Mouse (Mus musculus): ENCODE measurements at regions not wholly inside any gene's neighbourhood (a gene's known extent, or its start where the extent isn't known, plus 50 kb on each side); places are given as distances from the start of the nearest gene placed in this dataset.

GRCm38 (mm10) chr3:37934236-37934635 is 209.9 kb upstream of the Gm5148 start:
- WGBS: 73% methylated on average over 2 of the region's 2 CpGs
- no peak overlapping the region for H3K9ac ChIP-seq (ENCODE audit: low read length)
- ATAC-seq (ENCODE audit: insufficient number of reproducible peaks, insufficient read depth, low FRiP score, low read depth): no peak
- H3K4me3 ChIP-seq (ENCODE audit: control insufficient read depth in 1 of 2, insufficient read depth in 1 of 2, low read depth in 1 of 2, low read length in 2 of 2): no peak overlapping the region
- H3K4me1 ChIP-seq (ENCODE audit: control insufficient read depth in 2 of 2, insufficient read depth in 2 of 2, low read length in 2 of 2): peaks cover 19 to 43% of the 10 kb centered on the region in 2 experiments
- no peaks in the 10 kb centered on the region for H3K36me3 ChIP-seq (ENCODE audit: control insufficient read depth, insufficient read depth, low read length)
- H3K27ac ChIP-seq (replicated peaks in 1 of 2; ENCODE audit: control insufficient read depth in 1 of 2, insufficient read depth in 1 of 2, low read depth in 2 of 2, low read length in 2 of 2): no peak overlapping the region
- no peaks in the 10 kb centered on the region for H3K9me3 ChIP-seq (ENCODE audit: control insufficient read depth, low read length)
- no peak overlapping the region for H3K4me2 ChIP-seq (ENCODE audit: low read length)
- H3K27me3 ChIP-seq (ENCODE audit: control insufficient read depth, insufficient read depth, low read length): no peaks in the 10 kb centered on the region

- no peak overlapping the region for H3K4me3 ChIP-seq (ENCODE audit: control insufficient read depth in 1 of 2, insufficient read depth in 1 of 2, low read depth in 1 of 2, low read length in 2 of 2)
- H3K9ac ChIP-seq (ENCODE audit: low read length): no peak overlapping the region
- peaks cover 2 to 12% of the 10 kb centered on the region in 2 experiments; a peak in 3 of 4 replicates for H3K4me1 ChIP-seq (ENCODE audit: control insufficient read depth in 2 of 2, insufficient read depth in 2 of 2, low read length in 2 of 2)
- H3K27me3 ChIP-seq (ENCODE audit: control insufficient read depth, insufficient read depth, low read length): no peaks in the 10 kb centered on the region
- 77% methylated on average over 6 of the region's 6 CpGs for WGBS
- H3K36me3 ChIP-seq (ENCODE audit: control insufficient read depth, insufficient read depth, low read length): no peaks in the 10 kb centered on the region
- no peak overlapping the region for H3K27ac ChIP-seq (replicated peaks in 1 of 2; ENCODE audit: control insufficient read depth in 1 of 2, insufficient read depth in 1 of 2, low read depth in 2 of 2, low read length in 2 of 2)
- no peak overlapping the region for H3K4me2 ChIP-seq (ENCODE audit: low read length)
- ATAC-seq (ENCODE audit: insufficient number of reproducible peaks, insufficient read depth, low FRiP score, low read depth): no peak
- peaks cover 7% of the 10 kb centered on the region; the same call in 1 of the 2 replicates for H3K9me3 ChIP-seq (ENCODE audit: control insufficient read depth, low read length)
These were observed 204.4 kb upstream of the Gm5148 start for GRCm38 (mm10) chr3:37928731-37929130.

- ATAC-seq (ENCODE audit: insufficient number of reproducible peaks, insufficient read depth, low FRiP score, low read depth): no peak
These were observed 195.3 kb upstream of the Gm5148 start for GRCm38 (mm10) chr3:37919450-37920156.

GRCm38 (mm10) chr3:37916786-37917479 is 192.6 kb upstream of the Gm5148 start:
- no peak overlapping the region for H3K27ac ChIP-seq (replicated peaks in 1 of 2; ENCODE audit: control insufficient read depth in 1 of 2, insufficient read depth in 1 of 2, low read depth in 2 of 2, low read length in 2 of 2)
- no peak overlapping the region for H3K9ac ChIP-seq (ENCODE audit: low read length)
- no peaks in the 10 kb centered on the region for H3K36me3 ChIP-seq (ENCODE audit: control insufficient read depth, insufficient read depth, low read length)
- H3K4me3 ChIP-seq (ENCODE audit: control insufficient read depth in 1 of 2, insufficient read depth in 1 of 2, low read depth in 1 of 2, low read length in 2 of 2): no peak overlapping the region
- no peak overlapping the region for H3K4me2 ChIP-seq (ENCODE audit: low read length)
- H3K9me3 ChIP-seq (ENCODE audit: control insufficient read depth, low read length): no peaks in the 10 kb centered on the region
- H3K27me3 ChIP-seq (ENCODE audit: control insufficient read depth, insufficient read depth, low read length): no peaks in the 10 kb centered on the region
- peaks cover 3 to 10% of the 10 kb centered on the region in 2 experiments for H3K4me1 ChIP-seq (ENCODE audit: control insufficient read depth in 2 of 2, insufficient read depth in 2 of 2, low read length in 2 of 2)
- no peak for ATAC-seq (ENCODE audit: insufficient number of reproducible peaks, insufficient read depth, low FRiP score, low read depth)
- 43% methylated on average over 14 of the region's 14 CpGs for WGBS

More at GRCm38 (mm10) chr3:37919450-37920156, 195.3 kb upstream of the Gm5148 start:
- Histone ChIP-seq H3K4me1 (ENCODE audit: control insufficient read depth in 2 of 2, insufficient read depth in 2 of 2, low read length in 2 of 2) (peaks cover 3 to 10% of the 10 kb centered on the region in 2 experiments), H3K4me3 (ENCODE audit: control insufficient read depth in 1 of 2, insufficient read depth in 1 of 2, low read depth in 1 of 2, low read length in 2 of 2) (no peak overlapping the region), H3K4me2 (ENCODE audit: low read length) (no peak overlapping the region), H3K27ac (replicated peaks in 1 of 2; ENCODE audit: control insufficient read depth in 1 of 2, insufficient read depth in 1 of 2, low read depth in 2 of 2, low read length in 2 of 2) (no peak overlapping the region), H3K27me3 (ENCODE audit: control insufficient read depth, insufficient read depth, low read length) (no peaks in the 10 kb centered on the region), H3K9me3 (ENCODE audit: control insufficient read depth, low read length) (no peaks in the 10 kb centered on the region), H3K9ac (ENCODE audit: low read length) (no peak overlapping the region), H3K36me3 (ENCODE audit: control insufficient read depth, insufficient read depth, low read length) (no peaks in the 10 kb centered on the region)
- 65% methylated on average over 4 of the region's 4 CpGs for WGBS

- no peaks in the 10 kb centered on the region for H3K9me3 ChIP-seq (ENCODE audit: control insufficient read depth, low read length)
- H3K9ac ChIP-seq (ENCODE audit: low read length): no peak overlapping the region
- no peaks in the 10 kb centered on the region for H3K27me3 ChIP-seq (ENCODE audit: control insufficient read depth, insufficient read depth, low read length)
- WGBS: 80% methylated on average over 3 of the region's 3 CpGs
- no peaks in the 10 kb centered on the region for H3K36me3 ChIP-seq (ENCODE audit: control insufficient read depth, insufficient read depth, low read length)
- no peak overlapping the region for H3K4me2 ChIP-seq (ENCODE audit: low read length)
- peaks cover 3 to 10% of the 10 kb centered on the region in 2 experiments for H3K4me1 ChIP-seq (ENCODE audit: control insufficient read depth in 2 of 2, insufficient read depth in 2 of 2, low read length in 2 of 2)
- ATAC-seq (ENCODE audit: insufficient number of reproducible peaks, insufficient read depth, low FRiP score, low read depth): no peak
- no peak overlapping the region for H3K27ac ChIP-seq (replicated peaks in 1 of 2; ENCODE audit: control insufficient read depth in 1 of 2, insufficient read depth in 1 of 2, low read depth in 2 of 2, low read length in 2 of 2)
- H3K4me3 ChIP-seq (ENCODE audit: control insufficient read depth in 1 of 2, insufficient read depth in 1 of 2, low read depth in 1 of 2, low read length in 2 of 2): no peak overlapping the region
These were observed 192.0 kb upstream of the Gm5148 start for GRCm38 (mm10) chr3:37916281-37916680.

GRCm38 (mm10) chr3:37915673-37916072 is 191.4 kb upstream of the Gm5148 start:
- H3K4me1 ChIP-seq (ENCODE audit: control insufficient read depth in 2 of 2, insufficient read depth in 2 of 2, low read length in 2 of 2): peaks cover 3 to 10% of the 10 kb centered on the region in 2 experiments
- no peak overlapping the region for H3K27ac ChIP-seq (replicated peaks in 1 of 2; ENCODE audit: control insufficient read depth in 1 of 2, insufficient read depth in 1 of 2, low read depth in 2 of 2, low read length in 2 of 2)
- no peaks in the 10 kb centered on the region for H3K27me3 ChIP-seq (ENCODE audit: control insufficient read depth, insufficient read depth, low read length)
- H3K4me3 ChIP-seq (ENCODE audit: control insufficient read depth in 1 of 2, insufficient read depth in 1 of 2, low read depth in 1 of 2, low read length in 2 of 2): no peak overlapping the region
- no peak overlapping the region for H3K9ac ChIP-seq (ENCODE audit: low read length)
- WGBS: 67% methylated on average over 2 of the region's 2 CpGs
- no peaks in the 10 kb centered on the region for H3K36me3 ChIP-seq (ENCODE audit: control insufficient read depth, insufficient read depth, low read length)
- no peak overlapping the region for H3K4me2 ChIP-seq (ENCODE audit: low read length)
- no peak for ATAC-seq (ENCODE audit: insufficient number of reproducible peaks, insufficient read depth, low FRiP score, low read depth)
- H3K9me3 ChIP-seq (ENCODE audit: control insufficient read depth, low read length): no peaks in the 10 kb centered on the region

- H3K4me1 ChIP-seq (ENCODE audit: control insufficient read depth in 2 of 2, insufficient read depth in 2 of 2, low read length in 2 of 2): peaks cover 3 to 10% of the 10 kb centered on the region in 2 experiments
- H3K4me3 ChIP-seq (ENCODE audit: control insufficient read depth in 1 of 2, insufficient read depth in 1 of 2, low read depth in 1 of 2, low read length in 2 of 2): no peak overlapping the region
- H3K27ac ChIP-seq (replicated peaks in 1 of 2; ENCODE audit: control insufficient read depth in 1 of 2, insufficient read depth in 1 of 2, low read depth in 2 of 2, low read length in 2 of 2): no peak overlapping the region
- 87% methylated on average over 2 of the region's 2 CpGs for WGBS
- no peak overlapping the region for H3K9ac ChIP-seq (ENCODE audit: low read length)
- no peaks in the 10 kb centered on the region for H3K36me3 ChIP-seq (ENCODE audit: control insufficient read depth, insufficient read depth, low read length)
- ATAC-seq (ENCODE audit: insufficient number of reproducible peaks, insufficient read depth, low FRiP score, low read depth): no peak
- no peaks in the 10 kb centered on the region for H3K9me3 ChIP-seq (ENCODE audit: control insufficient read depth, low read length)
- no peak overlapping the region for H3K4me2 ChIP-seq (ENCODE audit: low read length)
- H3K27me3 ChIP-seq (ENCODE audit: control insufficient read depth, insufficient read depth, low read length): no peaks in the 10 kb centered on the region
These were observed 189.8 kb upstream of the Gm5148 start for GRCm38 (mm10) chr3:37914136-37914535.

All from heart, embryonic 14.5 days (tissue).